Mouse (Mus musculus) stomach, postnatal 0 days (tissue): ENCODE measurements around the gene Clec1a.

Experiments used
- CTCF ChIP-seq: IDR thresholded peaks from 2 replicates; pipeline ENCODE4 v1.5.1; 2016; ENCODE audit warnings: antibody characterized with exemption, low read depth, mild to moderate bottlenecking, moderate library complexity
- EP300 ChIP-seq: optimal IDR thresholded peaks from 2 replicates; pipeline ENCODE3; 2016; ENCODE audit warnings: antibody characterized with exemption

DNA sequence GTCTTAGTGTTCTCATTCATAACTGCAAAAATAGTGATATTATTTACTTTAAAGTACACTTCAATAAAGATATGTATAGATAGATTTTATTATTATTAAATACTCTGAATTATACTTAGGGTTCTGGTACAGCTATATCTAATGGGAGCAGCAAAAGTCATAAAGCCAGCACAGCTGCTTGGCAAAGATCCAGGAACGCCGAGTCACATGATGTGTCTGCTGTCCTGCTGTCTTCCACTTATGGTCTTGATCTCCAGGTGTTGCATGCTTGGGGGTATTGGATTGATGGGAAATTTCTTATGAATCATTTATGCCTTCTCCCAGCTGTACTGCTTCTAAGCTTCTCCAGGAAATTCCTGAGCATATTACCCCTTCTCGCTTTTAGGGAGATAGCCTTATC is 68.3 kb downstream of the Clec1a start:
- TF ChIP-seq CTCF, result no peak
- TF ChIP-seq EP300, result no peak
